Mouse (Mus musculus) midbrain, embryonic 16.5 days (tissue): Measurements from ENCODE around the gene Dcst2. TPM values are rescaled to one million over a fixed set of nuclear protein-coding genes. Genes with fewer than 3 reads are reported as not detected.

Experiments
- ATAC-seq: fragments of 200-750 bp; cut with Nextera tagmentation; 2 replicates; pipeline ENCODE4 v1.8.0; 2017; ENCODE audit warnings: moderate TSS enrichment
- H3K27ac ChIP-seq: fragments of 300-500 bp; sonication (generic); 2 replicates; pipeline ENCODE4 v1.5.1; 2014; ENCODE audit warnings: mild to moderate bottlenecking, low read length, mixed read lengths
- H3K27me3 ChIP-seq: fragments of 300-500 bp; sonication (generic); 2 replicates; pipeline ENCODE4 v1.6.1; 2014; ENCODE audit warnings: low read depth, low read length, mixed read lengths; ENCODE audit not compliant: control insufficient read depth, insufficient read depth
- H3K36me3 ChIP-seq: fragments of 300-500 bp; sonication (generic); 2 replicates; pipeline ENCODE4 v1.6.1; 2014; ENCODE audit warnings: mild to moderate bottlenecking, low read length, moderate library complexity, mixed read lengths; ENCODE audit not compliant: control insufficient read depth, insufficient read depth
- H3K4me1 ChIP-seq: fragments of 300-500 bp; sonication (generic); 2 replicates; pipeline ENCODE4 v1.6.1; 2014; ENCODE audit warnings: mild to moderate bottlenecking, low read length, mixed read lengths; ENCODE audit not compliant: control insufficient read depth, insufficient read depth
- H3K4me2 ChIP-seq: fragments of 300-500 bp; sonication (generic); 2 replicates; pipeline ENCODE4 v1.6.1; 2014; ENCODE audit warnings: mild to moderate bottlenecking, low read length, mixed read lengths
- H3K4me3 ChIP-seq: fragments of 300-500 bp; sonication (generic); 2 replicates; pipeline ENCODE4 v1.5.1; 2014; ENCODE audit warnings: low read depth, mild to moderate bottlenecking, low read length, moderate library complexity, mixed read lengths
- H3K9ac ChIP-seq: fragments of 300-500 bp; sonication (generic); 2 replicates; pipeline ENCODE4 v1.6.1; 2014; ENCODE audit warnings: low read depth, low read length, mixed read lengths
- H3K9me3 ChIP-seq: fragments of 300-500 bp; sonication (generic); replicated peaks from 2 replicates; pipeline ENCODE4 v1.6.1; 2014; ENCODE audit warnings: mild to moderate bottlenecking, low read length, mixed read lengths; ENCODE audit not compliant: control insufficient read depth, poor library complexity, severe bottlenecking
- WGBS: fragments of 180-500 bp; shearing (Covaris S2); extraction: QIAGEN DNeasy Blood & Tissue Kit; methylation state at CpG from one replicate; pipeline ENCODE4 v1.1.7; 2014; 5-methylcytosine and 5-hydroxymethylcytosine counted together
- polyA plus RNA-seq: library from polyadenylated mRNA; unstranded; fragments of >200 nt; fragmentation: Nextera tagmentation; extraction: Ambion mirVana; gene quantifications from 2 replicates; pipeline ENCODE4 v1.2.1, GENCODE M21; 2015

The Dcst2 gene
- polyA plus RNA-seq, 1 experiment from 2014 or later, result 0.25 TPM

DNA sequence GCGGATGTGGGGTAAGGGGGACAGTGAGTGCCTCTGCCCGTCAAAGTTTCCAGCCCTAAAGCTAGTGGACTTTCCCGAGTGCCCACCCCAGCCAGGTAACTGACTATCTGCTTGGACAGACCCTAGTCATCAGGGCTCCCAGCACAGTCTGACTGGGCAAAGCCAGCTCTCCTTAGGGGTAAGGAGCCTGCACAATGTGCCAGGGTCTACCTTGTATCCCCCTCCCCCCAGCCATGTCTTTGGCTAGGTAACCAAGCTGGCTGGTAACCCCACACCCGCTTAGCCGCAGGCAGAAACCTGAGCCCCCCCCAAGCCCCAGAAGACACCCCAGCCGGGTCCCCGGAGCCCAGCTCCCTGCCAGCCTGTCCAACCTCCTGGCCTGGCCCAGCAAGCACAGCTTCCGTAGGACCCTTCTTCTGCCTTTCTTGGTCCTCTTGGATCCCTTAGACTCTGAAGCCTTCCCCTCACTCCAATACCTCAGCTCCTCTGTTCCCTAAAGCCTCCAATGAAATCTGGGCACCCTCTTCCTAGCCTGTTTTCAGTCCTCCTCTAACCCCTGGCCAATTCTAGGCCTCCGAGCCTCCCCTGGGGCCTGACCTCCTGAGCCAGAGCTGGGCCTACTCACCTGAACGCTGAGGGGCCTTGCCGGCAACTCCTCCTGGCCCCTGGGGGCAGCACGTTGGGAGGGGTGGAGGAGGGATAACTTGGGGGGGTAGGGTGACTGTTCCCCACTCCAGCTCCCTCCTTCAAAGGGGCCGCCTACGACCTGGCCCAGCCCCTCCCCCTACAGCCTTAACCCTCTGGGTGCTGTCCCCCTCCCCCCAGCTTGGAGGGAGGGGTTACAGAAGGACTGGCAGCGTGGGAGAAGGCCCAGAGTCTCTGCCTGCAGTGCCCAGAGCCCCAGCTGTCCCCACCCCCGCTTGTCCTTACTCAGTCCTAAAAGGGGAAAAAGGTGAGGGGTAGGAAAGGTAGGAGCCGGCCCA, 25.0 kb downstream of the Dcst2 start:
- Histone ChIP-seq H3K4me1 (peaks cover 11% of the 10 kb centered on the region), H3K9ac (no peak overlapping the region), H3K27ac (no peak overlapping the region), H3K36me3 (no peaks in the 10 kb centered on the region), H3K4me3 (no peak overlapping the region), H3K9me3 (no peaks in the 10 kb centered on the region), H3K27me3 (no peaks in the 10 kb centered on the region), H3K4me2 (no peak overlapping the region)
- no peak for ATAC-seq
- WGBS, result 54% methylated on average over 17 of the region's 17 CpGs

DNA sequence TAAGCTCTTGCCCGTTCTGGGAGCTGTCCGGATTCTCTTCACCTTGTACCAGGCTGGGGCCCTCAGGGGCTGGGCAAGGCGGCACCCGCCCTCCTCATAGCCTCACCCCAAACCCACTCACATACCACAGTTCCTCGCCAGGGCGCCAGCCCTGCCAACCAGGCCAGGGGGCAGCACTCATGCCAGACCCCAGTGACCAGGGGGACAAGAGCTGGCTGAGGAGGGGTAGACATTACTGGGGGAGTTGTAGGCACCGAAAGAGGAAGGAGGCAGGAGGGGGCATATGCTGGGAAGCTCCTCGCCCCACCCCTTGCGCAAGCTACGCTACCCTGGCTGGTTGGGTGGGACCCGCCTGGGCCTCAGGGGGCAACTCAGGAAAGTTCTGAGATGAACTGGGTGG, 25.9 kb downstream of the Dcst2 start:
- H3K9ac ChIP-seq, result no peak overlapping the region
- H3K4me3 ChIP-seq, result no peak overlapping the region
- H3K4me1 ChIP-seq, result peaks cover 20% of the 10 kb centered on the region
- 77% methylated on average over 11 of the region's 11 CpGs for WGBS
- no peak overlapping the region for H3K27ac ChIP-seq
- H3K27me3 ChIP-seq, result 0 out of 2 replicates have a peak, but pooled peaks cover 3% of the 10 kb centered on the region
- ATAC-seq, result no peak
- H3K36me3 ChIP-seq, result no peaks in the 10 kb centered on the region
- no peak overlapping the region for H3K4me2 ChIP-seq
- H3K9me3 ChIP-seq, result no peaks in the 10 kb centered on the region

DNA sequence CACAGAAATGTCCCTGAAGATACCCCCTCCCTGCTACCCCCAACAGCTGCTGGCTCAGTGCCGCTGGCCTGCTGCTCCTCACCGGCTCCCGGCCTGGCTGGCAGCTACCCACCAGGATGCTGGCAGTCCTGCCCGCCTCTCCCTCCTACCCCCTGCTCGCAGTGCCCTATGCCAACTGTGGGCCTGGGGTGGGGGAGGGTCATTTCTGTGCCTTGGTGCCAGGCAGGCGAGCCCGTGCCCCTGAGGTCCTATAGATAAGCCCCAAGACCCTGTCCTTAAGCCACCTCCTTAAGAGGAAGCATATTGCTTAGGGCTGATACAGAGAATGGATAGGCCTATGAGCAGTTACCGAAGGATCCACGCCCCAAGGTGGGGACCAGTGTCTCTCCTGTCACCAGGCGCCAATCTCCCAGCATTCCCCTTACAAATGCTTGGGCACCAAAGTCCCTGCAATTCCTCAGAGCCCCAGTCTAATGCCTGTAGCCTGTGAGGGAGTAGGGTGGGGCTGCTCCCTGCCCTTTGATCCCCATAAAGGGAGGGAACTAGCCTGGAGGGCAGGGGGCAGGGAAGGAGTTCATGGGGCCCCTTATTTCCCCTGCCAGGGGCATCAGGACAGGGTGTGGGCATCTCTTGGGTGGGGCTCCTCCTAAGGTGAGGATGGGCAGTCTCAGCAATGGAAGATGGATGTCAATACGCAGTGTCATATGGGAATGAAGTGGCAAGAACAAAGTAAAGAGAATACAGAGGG, 26.5 kb downstream of the Dcst2 start:
- Histone ChIP-seq H3K9ac (no peak overlapping the region), H3K4me3 (no peak overlapping the region), H3K4me1 (peaks cover 26% of the 10 kb centered on the region), H3K9me3 (no peaks in the 10 kb centered on the region), H3K36me3 (no peaks in the 10 kb centered on the region), H3K4me2 (no peak overlapping the region), H3K27me3 (0 out of 2 replicates have a peak, but pooled peaks cover 5% of the 10 kb centered on the region), H3K27ac (no peak overlapping the region)
- ATAC-seq, result 0 out of 2 replicates have a peak, but pooled peaks have one; percentile 1
- 70% methylated on average over 11 of the region's 11 CpGs for WGBS

DNA sequence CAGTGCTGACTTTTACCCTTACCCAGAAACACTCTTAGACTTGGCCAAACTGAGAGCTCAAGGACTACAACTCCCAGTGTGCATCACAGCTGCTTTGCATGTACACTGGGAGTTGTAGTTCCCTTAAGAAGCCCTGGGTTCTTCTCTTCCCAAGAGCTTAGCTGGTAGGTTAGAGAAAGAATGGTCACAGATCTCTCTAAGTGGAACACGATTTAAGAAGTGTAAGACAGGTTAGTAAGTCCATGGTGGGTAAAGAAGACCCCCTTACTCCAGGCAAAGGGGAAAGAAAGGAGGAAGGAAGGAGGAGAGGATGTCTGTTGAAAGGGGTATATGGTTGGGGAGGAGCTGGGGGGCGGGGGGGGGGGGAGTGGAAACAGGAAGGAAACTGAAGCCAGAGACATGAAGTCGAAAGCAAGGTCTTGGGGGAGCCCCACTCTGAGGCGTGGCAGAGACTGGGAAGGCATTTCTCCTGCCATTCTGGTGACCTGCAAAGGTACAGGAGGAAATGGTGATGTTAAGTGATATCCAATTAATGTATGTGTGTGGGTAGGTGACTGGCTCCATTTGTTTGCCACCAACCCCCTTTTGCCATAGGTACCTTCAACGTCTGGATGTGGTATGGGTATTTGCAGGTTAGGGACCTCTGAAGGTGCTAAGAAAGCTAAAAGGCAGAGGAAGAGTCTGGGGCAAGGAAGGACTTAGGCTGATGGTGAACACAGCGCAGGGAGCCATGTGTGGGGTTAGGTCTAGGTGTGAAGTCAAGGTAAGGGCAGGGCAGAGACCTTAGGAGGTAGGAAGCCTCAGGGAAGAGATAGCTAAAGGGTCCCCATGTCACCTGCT, 27.3 kb downstream of the Dcst2 start:
- no peak for ATAC-seq
- WGBS, result 72% methylated on average over 6 of the region's 6 CpGs
- Histone ChIP-seq H3K9ac (no peak overlapping the region), H3K27ac (no peak overlapping the region), H3K9me3 (no peaks in the 10 kb centered on the region), H3K4me1 (peaks cover 35% of the 10 kb centered on the region), H3K27me3 (peaks cover 10% of the 10 kb centered on the region; the same call in 1 of the 2 replicates), H3K36me3 (no peaks in the 10 kb centered on the region), H3K4me2 (no peak overlapping the region), H3K4me3 (no peak overlapping the region)

DNA sequence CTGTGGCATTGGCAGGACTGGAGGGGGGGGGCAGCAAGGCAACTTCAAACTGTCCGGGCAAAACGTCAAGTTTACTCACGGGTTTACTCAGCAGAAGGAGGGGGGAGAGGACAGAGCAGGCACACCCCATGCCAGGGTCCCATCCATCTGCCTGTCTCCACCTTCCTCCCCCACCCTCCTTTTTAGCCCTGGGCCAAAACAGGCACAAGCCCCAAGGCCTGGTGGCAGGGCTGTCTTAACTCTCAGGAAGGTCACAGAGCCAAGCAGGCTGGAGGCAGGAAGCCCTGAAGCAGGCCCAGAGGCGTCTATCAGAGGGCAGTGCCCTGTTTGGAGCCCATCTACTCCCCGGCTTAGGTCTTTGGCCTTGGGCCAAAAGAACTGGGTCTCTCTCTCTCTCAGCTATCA, 28.3 kb downstream of the Dcst2 start:
- Histone ChIP-seq H3K27ac (no peak overlapping the region), H3K9me3 (no peaks in the 10 kb centered on the region), H3K4me3 (no peak overlapping the region), H3K9ac (no peak overlapping the region), H3K4me1 (peaks cover 45% of the 10 kb centered on the region), H3K4me2 (no peak overlapping the region), H3K36me3 (no peaks in the 10 kb centered on the region), H3K27me3 (peaks cover 17% of the 10 kb centered on the region)
- whole genome bisulfite sequencing, result 65% methylated on average over 3 of the region's 5 CpGs
- no peak for ATAC-seq

DNA sequence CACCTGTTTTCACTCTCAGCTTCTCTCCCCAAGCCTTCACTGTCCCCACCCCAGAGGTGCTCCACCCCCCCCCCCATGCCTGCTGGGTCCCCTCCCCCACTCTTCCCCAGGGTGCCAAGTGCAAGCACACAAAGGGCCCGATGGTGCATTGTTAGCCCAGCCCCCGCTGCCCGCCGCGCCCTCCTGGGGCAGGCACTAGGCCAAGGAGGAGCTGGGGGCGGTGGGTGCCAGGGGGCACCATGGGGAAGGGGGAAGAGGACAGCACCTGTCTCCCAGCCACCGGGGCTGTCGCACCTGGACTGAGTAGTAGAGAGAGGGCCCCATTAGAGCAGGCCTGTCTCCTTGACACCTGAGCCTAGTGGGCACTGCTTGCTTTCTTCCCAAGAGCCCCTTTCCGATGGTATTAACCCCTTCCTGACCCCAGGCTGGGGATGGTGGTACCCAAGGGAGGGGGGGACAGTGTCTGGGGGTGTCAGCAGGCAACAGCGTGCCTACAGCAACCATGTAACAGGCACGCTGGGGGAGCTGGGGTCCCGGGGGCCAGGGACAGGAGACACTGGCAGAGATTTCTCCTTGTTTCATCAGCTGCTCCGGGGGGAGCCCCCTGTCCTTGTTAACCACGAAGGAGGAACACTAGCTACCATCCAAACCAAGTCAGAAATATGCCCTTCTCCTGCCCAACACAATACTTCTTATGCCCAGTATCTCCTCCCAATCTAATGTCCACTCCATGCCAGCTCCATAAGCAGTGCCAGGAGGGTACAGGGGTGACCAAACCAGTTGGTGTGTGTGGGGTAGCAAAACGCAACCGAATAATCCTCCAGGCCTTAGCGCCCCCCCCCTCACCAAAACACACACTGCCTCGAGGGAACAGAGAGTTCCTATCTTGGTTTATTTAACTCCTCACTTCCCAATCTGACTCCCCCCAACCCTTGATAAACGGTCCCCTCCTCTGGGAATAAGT, 29.2 kb downstream of the Dcst2 start:
- ATAC-seq, result no peak
- 11% methylated on average over 18 of the region's 19 CpGs for WGBS
- H3K4me1 ChIP-seq, result peaks cover 53% of the 10 kb centered on the region
- H3K36me3 ChIP-seq, result no peaks in the 10 kb centered on the region
- peak overlapping the region; percentile 55 for H3K4me3 ChIP-seq
- H3K27me3 ChIP-seq, result peaks cover 21% of the 10 kb centered on the region
- H3K4me2 ChIP-seq, result peak overlapping the region; percentile 99
- H3K9me3 ChIP-seq, result no peaks in the 10 kb centered on the region
- 0 out of 2 replicates have a peak overlapping the region, but pooled peaks have one; percentile 8 for H3K27ac ChIP-seq
- H3K9ac ChIP-seq, result peak overlapping the region; percentile 72

DNA sequence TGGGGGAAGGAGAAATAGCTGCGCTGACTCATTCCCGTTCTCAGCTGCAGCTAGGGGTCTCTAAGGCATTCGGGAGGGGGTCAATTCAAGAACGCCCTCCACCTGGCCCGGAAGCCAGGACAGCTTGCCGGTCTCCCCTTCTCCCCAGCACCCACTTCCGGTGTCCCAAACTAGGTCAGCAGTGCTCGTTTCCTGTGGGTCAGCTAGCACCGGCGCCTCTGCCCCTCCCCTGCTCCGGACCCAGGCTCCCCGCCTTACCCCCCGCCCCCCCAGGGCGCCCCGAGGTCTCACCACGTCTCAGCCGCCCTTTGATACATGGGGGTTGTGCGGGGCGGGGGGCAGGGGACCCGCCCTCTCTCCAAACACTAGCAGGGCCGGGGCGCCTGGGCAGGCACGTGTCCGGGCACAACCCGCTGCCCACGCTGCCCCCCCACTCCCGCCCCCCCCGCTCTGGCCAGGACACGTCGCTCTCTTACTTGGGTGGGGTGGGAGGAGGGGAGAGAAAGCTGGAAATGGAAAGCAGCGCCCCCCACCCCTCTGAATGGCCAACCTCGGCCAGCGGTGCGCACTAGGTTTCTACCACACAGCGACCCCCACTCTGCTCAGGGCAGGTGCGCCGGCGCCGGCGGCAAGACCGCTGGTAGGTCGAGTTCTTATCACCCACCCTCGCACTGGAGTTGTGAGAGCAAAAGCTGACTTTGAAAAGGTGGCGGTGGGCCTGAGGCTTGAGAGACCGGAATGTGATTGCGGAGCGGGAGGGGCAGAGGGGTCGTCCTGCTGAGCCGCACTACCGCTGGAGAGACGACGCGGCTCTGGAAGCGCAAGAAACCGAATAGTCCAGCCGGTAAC, 30.1 kb downstream of the Dcst2 start:
- peak overlapping the region; percentile 55 for H3K4me3 ChIP-seq
- peaks cover 25% of the 10 kb centered on the region for H3K27me3 ChIP-seq
- H3K4me2 ChIP-seq, result peak overlapping the region; percentile 99
- H3K27ac ChIP-seq, result 0 out of 2 replicates have a peak overlapping the region, but pooled peaks have one; percentile 8
- no peaks in the 10 kb centered on the region for H3K36me3 ChIP-seq
- peaks cover 60% of the 10 kb centered on the region for H3K4me1 ChIP-seq
- no peaks in the 10 kb centered on the region for H3K9me3 ChIP-seq
- WGBS, result under 1% methylated on average over 44 of the region's 56 CpGs
- ATAC-seq, result no peak
- peak overlapping the region; percentile 72 for H3K9ac ChIP-seq
